9 mouse cellular contexts compared by ENCODE assay signal in genomic region chr15:12367306-12368080, GRCm38 (mm10). TPM values are rescaled to one million over a fixed set of nuclear protein-coding genes. Genes with fewer than 3 reads are reported as not detected.
A peak's percentile ranks its signal among the peaks of the same experiment; 100 is the strongest.
DNase-seq lines count a peak whose midpoint lies in the region; ATAC-seq lines count a peak whose summit lies in the region.
"Had no signal": no experiment of that assay in that cellular context is flagged by ENCODE, and none has a peak within 500 bp of the region (broad histone marks: within the 10 kb centered on the region; RNA-seq: fewer than 3 reads in every experiment).

No protein-coding gene starts in this region.

- no peaks in the 10 kb centered on the region for H3K9me3 ChIP-seq in hindbrain, embryonic 15.5 days

- peak overlapping the region; percentile 21; the same call in 1 of the 2 replicates for H3K27ac ChIP-seq in hindbrain, embryonic 15.5 days (replicated peaks)

- H3K4me2 ChIP-seq in hindbrain, embryonic 15.5 days, result no peak overlapping the region

- DNase-seq in adrenal gland, adult (ENCODE audit: inconsistent age in 2 of 2, low spot score in 1 of 2), result peak; percentile 40 to 65
- DNase-seq in adrenal gland, adult 8-10 months, result no peak
- DNase-seq in lung, postnatal 10 days, result peak; percentile 48
- no peak for DNase-seq in left cerebral cortex, adult 11 months (ENCODE audit: low spot score)
- DNase-seq in frontal cortex, adult 2 months (ENCODE audit: extremely low spot score in 1 of 2, low spot score in 1 of 2), result no peak
- DNase-seq in retina, postnatal 1 day, result no peak

- 51% methylated on average over 13 of the region's 13 CpGs for WGBS in hindbrain, embryonic 15.5 days

- no peak overlapping the region for H3K9ac ChIP-seq in hindbrain, embryonic 15.5 days

- no peak overlapping the region for H3K4me3 ChIP-seq in hindbrain, embryonic 15.5 days

- no peaks in the 10 kb centered on the region for H3K27me3 ChIP-seq in hindbrain, embryonic 15.5 days

- peaks cover 35% of the 10 kb centered on the region for H3K4me1 ChIP-seq in hindbrain, embryonic 15.5 days (replicated peaks)

- H3K36me3 ChIP-seq in hindbrain, embryonic 15.5 days, result no peaks in the 10 kb centered on the region

- ATAC-seq in common myeloid progenitor, adult 5-6 weeks (replicated peaks; ENCODE audit: low read depth, poor library complexity, severe bottlenecking), result peak; percentile 54
- ATAC-seq in hindbrain, embryonic 15.5 days (ENCODE audit: low FRiP score, low read depth), result no peak

RNA-seq across cellular contexts. Expression of gene 1810049J17Rik, which starts 45.8 kb away (rescaled TPM):
- total RNA-seq in adrenal gland, adult 8-10 months (2022), result 1 to 10 TPM in 1 of 4 experiments, under 1 TPM in 2, not detected in 1; 0.61 to 1.2 (median 0.75) TPM
- 1.1 TPM in 1 of 2 replicates, not detected in the other for total RNA-seq in common myeloid progenitor, adult 5-6 weeks (2017)
- polyA plus RNA-seq in hindbrain, embryonic 15.5 days (2015; fragmentation: Nextera tagmentation; extraction: Ambion mirVana), result 0.82 and 1.2 TPM in 2 replicates
- polyA plus RNA-seq in frontal cortex, adult 2 months (2012; rRNA removed), result 0.34 TPM in 1 of 2 replicates, not detected in the other
- total RNA-seq: neutrophil, adult 5-6 weeks had no signal

RNA-seq across cellular contexts. Expression of gene Golph3, which starts 46.2 kb away (rescaled TPM):
- 100 to 1,000 TPM; 109 to 136 (median 122) TPM for total RNA-seq in adrenal gland, adult 8-10 months (2022)
- total RNA-seq in common myeloid progenitor, adult 5-6 weeks (2017), result 98.9 and 99.8 TPM in 2 replicates
- polyA plus RNA-seq in hindbrain, embryonic 15.5 days (2015; fragmentation: Nextera tagmentation; extraction: Ambion mirVana), result 69.9 and 71.4 TPM in 2 replicates
- 78.8 and 83.7 TPM in 2 replicates for polyA plus RNA-seq in frontal cortex, adult 2 months (2012; rRNA removed)

Comparison
In these comparisons a context has a peak if more than half of its experiments do, and no peak if none do; other contexts are left out.
1. DNase-seq: peak in adrenal gland, adult (2 of 2) and lung, postnatal 10 days (single experiment); none in adrenal gland, adult 8-10 months (single experiment), left cerebral cortex, adult 11 months (single experiment), frontal cortex, adult 2 months (0 of 2) and retina, postnatal 1 day (single experiment).